Mouse (Mus musculus): Measurements from ENCODE around the gene Tapbpl.

Gene Tapbpl

GRCm38 (mm10) chr6:125240617-125241016 is 9.0 kb upstream of the Tapbpl start:
- DNase-seq (ENCODE audit: extremely low spot score, low read depth, low spot score) = no peak

DNA sequence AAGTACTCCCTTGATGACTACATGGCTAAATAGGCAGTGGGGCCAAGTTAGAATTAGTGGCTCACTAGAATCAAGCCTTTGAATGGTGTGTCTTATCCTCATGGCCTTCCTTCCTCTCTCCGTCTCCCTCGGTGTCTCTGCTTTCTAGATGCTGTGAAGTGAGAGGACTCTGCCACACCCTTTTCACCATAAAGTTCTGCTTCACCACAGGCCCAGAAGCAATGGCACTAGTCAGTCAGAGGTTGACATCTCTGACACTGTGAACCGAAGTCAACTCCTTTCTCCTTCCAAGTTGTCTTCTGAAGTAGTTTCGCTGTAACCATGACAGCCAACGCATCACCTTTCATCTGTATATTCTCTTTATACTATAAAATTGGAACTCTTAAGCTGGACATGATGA is 7.9 kb upstream of the Tapbpl start:
- no peak for DNase-seq (ENCODE audit: extremely low spot score, low read depth, low spot score)

DNA sequence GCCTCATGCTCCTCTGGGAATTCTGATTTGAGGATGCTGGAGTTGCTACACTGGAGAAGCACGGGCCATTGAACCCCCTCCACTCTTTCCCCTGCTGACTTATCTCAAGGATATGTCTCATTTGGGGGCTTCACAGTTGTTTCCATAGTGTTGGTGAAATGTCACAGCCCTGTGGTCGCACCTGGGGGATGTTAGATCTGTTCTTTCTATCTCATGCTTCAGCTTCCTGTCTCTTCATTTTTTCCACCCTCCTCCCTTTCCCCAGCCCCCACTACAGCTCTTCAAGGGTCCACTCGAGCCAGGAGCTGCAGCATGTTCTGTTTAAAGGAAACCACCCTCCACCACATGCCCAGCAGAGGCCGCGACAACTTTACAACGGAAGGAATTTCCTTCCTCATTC is 6.7 kb upstream of the Tapbpl start:
- no peak for DNase-seq (ENCODE audit: extremely low spot score, low read depth, low spot score)

DNA sequence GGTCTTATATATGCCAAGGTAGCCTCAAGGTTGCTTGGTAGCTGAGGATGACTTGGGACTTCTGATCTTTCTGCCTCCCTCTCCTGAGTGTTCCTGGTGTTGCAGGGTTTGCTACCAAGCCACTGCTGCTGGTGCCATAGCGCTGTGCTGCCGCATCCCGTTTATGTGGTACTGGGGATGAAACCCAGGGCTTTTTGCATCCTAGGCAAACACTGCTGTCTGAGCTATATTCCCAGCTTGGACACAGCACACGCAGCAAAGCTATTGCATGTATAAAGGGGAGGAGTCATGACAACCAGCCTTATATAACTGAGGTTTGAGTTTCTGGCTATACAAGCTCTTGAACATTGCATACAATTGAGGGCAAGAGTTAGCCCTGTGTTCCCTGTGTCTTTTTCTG is 5.8 kb upstream of the Tapbpl start:
- DNase-seq (ENCODE audit: extremely low spot score, low read depth, low spot score) = no peak

- DNase-seq (ENCODE audit: extremely low spot score, low read depth, low spot score) = no peak
Observed at GRCm38 (mm10) chr6:125236782-125237181, 5.1 kb upstream of the Tapbpl start, which contains the start of gene Cd27. Cd27 (minus strand) TSS chr6:125237010.

GRCm38 (mm10) chr6:125236341-125236740 is 4.7 kb upstream of the Tapbpl start:
- DNase-seq (ENCODE audit: extremely low spot score, low read depth, low spot score) = no peak

GRCm38 (mm10) chr6:125234520-125234828 is 2.8 kb upstream of the Tapbpl start:
- DNase-seq (ENCODE audit: extremely low spot score, low read depth, low spot score) = no peak

DNA sequence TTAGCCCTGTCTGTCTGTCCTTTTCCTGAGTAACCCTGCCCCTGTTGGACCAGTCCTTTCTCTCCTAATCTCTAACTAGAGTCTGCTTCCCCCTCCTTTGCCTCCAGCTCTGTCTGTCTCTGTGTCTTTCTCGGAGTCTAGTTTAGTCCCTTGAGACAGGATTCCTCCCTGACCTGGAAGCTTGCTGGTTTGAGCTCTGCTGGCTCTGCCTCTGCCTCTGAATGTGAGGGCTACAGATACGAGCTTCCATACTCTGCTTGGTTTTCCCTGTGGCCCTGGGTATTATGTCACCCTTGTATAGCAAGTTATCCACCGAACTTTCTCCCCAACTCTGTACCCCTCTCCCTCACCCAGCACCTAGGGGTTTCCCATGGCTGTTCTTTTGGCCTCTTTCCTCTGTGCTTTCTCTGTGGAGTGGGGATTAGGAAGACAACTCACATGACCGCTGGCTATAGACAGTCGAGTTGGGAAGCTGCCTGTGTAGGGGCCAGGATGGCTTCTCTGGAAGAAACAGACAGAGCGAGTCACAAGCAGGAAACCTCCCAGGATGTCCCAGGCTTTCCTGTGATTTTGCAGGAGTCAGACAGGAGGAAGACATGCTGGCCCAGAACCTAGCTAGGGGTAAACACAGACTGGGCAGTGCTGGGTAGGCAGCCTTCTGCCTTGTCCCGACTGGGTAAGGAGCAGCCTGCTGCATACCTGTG is 2.3 kb upstream of the Tapbpl start:
- no peak for DNase-seq (ENCODE audit: extremely low spot score, low read depth, low spot score)

GRCm38 (mm10) chr6:125232516-125232915 is 856 bp upstream of the Tapbpl start:
- no peak for DNase-seq (ENCODE audit: extremely low spot score, low read depth, low spot score)

DNA sequence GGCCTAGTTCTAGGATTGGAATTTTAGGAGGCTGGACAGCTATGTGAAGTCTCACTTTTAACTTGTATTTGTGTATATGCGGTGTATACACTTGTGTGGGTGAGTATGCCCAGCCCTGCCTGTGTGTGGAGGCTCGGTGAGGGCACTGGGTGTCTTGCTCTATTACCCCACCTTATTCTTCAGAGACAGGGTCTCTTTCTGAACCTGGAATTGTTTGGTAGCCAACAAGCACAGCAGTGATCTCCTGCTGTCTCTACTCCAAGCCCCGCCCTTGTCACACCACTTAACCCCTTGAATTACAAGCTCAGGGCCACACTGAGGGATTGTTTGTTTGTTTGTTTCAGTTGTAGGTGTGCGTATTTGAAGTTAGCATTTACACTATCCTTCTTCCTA is 381 bp upstream of the Tapbpl start:
- DNase-seq (ENCODE audit: extremely low spot score, low read depth, low spot score) = no peak

DNA sequence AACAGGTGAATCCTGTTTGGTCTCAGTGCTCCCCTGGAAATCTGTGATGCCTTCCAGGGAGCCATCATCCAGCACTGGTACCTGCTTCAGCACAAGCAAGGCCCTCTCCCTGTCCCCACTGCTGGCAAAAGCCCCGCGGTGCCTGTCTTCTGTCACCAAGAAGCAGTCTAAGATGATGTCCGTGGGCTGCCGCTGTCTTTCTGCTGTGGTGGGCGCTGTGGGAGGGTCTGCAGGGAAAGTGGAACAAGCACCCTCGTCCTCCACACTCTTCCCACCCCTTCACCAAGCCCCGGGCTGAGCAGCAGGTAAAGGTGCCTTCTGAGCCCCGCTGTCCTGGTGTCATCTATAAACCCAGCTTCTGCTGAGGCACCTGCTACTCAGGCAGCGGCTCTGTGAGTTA is 1.1 kb downstream of the Tapbpl start:
- no peak for DNase-seq (ENCODE audit: extremely low spot score, low read depth, low spot score)

- DNase-seq (ENCODE audit: extremely low spot score, low read depth, low spot score) = no peak
Observed at GRCm38 (mm10) chr6:125225518-125226115, 6.0 kb downstream of the Tapbpl start.

DNA sequence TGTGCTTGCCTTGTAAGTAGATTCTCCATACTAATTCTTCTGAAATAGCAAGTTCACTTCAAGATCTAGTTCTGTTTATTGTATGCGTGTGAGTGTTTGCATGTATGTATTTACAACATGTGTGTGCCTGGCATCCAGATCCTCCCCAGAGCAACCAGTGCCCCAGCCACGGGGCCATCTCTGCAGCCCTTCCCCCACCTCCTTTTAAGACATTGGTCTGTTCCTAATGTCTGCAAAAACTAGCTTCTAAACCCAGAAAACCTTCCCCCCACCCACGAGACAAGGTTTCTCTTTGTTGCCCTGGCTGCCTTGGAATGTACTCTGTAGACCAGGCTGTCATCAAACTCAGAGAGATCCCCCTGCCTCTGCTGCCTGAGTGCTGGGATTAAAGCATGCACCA is 9.1 kb downstream of the Tapbpl start:
- DNase-seq (ENCODE audit: extremely low spot score, low read depth, low spot score) = no peak

DNA sequence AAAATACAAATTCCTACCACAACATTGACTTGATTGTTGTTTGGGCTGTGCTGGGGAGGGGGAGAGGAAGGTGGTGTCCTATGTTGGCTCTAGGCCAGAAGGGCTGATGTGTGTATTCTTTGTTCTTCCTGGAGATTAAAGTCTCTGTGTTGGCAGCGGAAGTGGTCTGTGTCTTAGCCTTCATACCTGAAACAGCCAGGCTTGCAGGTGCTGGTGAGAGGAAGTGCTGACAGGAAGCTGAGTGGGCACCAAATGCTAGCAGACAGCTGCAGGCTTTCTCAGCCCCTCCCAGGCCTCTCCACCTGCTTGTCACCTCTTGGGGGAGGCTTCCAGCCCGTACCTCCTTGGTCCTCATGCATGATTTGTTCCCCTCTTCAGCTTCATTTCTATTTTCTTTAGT is 9.5 kb downstream of the Tapbpl start:
- DNase-seq (ENCODE audit: extremely low spot score, low read depth, low spot score) = no peak

GRCm38 (mm10) chr6:125221115-125221745 is 10.4 kb downstream of the Tapbpl start:
- no peak for DNase-seq (ENCODE audit: extremely low spot score, low read depth, low spot score)

DNA sequence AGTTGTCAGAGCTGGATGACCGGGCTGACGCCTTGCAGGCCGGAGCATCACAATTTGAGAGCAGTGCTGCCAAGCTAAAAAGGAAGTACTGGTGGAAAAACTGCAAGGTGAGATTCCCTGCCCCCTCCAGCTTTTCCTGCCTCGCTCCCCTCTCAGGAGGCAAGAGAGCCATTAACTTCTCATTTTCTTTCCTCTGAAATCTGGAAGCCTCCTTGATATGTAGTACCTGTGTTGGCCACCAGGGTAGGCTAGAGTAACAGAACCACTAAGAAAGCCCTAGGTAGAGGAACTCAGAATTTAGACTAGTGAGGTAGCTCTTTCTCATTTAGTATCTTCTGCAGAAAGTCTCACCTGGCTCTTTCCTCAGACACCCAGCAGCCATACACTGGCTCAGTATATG is 12.7 kb downstream of the Tapbpl start:
- DNase-seq (ENCODE audit: extremely low spot score, low read depth, low spot score) = peak; percentile 44

DNA sequence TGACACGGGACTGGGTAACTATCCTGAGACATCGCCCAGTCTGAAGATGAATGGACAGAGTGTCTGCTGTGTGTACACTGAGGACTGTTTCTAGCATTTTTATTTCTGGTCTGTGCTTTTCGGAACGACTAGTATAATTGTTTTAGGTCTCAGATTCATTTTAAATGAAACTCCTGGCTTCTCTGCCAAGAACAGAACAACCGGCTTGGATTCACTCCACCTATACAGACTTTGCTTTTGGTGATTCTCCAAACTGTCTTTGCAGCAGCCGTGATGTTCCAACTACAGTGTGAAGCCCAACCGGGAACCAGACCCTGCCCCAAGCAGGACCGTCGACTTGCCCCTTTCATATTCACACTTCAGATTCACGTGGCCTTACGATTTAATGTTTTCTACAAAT is 13.8 kb downstream of the Tapbpl start:
- no peak for DNase-seq (ENCODE audit: extremely low spot score, low read depth, low spot score)

- DNase-seq (ENCODE audit: extremely low spot score, low read depth, low spot score) = no peak
Observed at GRCm38 (mm10) chr6:125216898-125217297, 14.8 kb downstream of the Tapbpl start.

- peak; percentile 93 for DNase-seq (ENCODE audit: extremely low spot score, low read depth, low spot score)
Observed at GRCm38 (mm10) chr6:125215148-125215954, 16.3 kb downstream of the Tapbpl start, which contains the start of gene Vamp1. Vamp1 (plus strand) TSS chr6:125215551.

DNA sequence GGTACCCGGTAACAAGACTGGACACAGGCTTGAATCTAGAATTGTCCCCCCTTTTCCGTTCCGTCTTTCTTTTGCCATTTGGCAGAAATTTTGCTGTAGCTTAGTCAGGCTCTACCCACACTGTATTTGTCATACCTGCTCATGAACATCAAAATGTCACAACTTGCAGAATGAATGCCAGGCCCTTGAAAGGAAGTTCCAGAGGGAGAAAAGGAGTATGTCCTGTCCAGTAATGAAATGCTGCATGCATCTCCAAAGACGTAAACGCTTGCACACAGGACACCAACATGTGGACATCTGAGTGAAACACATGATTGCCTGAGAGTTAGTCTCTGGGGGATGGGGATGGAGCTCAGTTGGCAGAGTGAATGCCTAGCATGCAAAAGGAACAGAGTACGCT is 17.9 kb downstream of the Tapbpl start:
- DNase-seq (ENCODE audit: extremely low spot score, low read depth, low spot score) = no peak

GRCm38 (mm10) chr6:125213129-125213528 is 18.5 kb downstream of the Tapbpl start:
- no peak for DNase-seq (ENCODE audit: extremely low spot score, low read depth, low spot score)

GRCm38 (mm10) chr6:125212621-125213020 is 19.0 kb downstream of the Tapbpl start:
- DNase-seq (ENCODE audit: extremely low spot score, low read depth, low spot score) = no peak

Measured in hindlimb bud, embryonic 11.5 days (tissue).